Mouse (Mus musculus): ENCODE measurements around the gene Lgr6.

Lgr6 gene

GRCm38 (mm10) chr1:135014921-135015445 lies 90.1 kb downstream of the Lgr6 start:
- peak; percentile 58 for DNase-seq (ENCODE audit: low spot score)

GRCm38 (mm10) chr1:135012472-135012871 lies 92.6 kb downstream of the Lgr6 start:
- no peak for DNase-seq (ENCODE audit: low spot score)

- DNase-seq (ENCODE audit: low spot score): no peak
Measured at GRCm38 (mm10) chr1:135011912-135012311, 93.2 kb downstream of the Lgr6 start.

- no peak for DNase-seq (ENCODE audit: low spot score)
Measured at GRCm38 (mm10) chr1:135009833-135010232, 95.2 kb downstream of the Lgr6 start.

GRCm38 (mm10) chr1:135005696-135006095 lies 99.4 kb downstream of the Lgr6 start:
- DNase-seq (ENCODE audit: low spot score): no peak

- DNase-seq (ENCODE audit: low spot score): no peak
Measured at GRCm38 (mm10) chr1:135003346-135003745, 101.7 kb downstream of the Lgr6 start.

- no peak for DNase-seq (ENCODE audit: low spot score)
Measured at GRCm38 (mm10) chr1:135000527-135000926, 104.5 kb downstream of the Lgr6 start.

GRCm38 (mm10) chr1:134998231-134998630 lies 106.8 kb downstream of the Lgr6 start:
- no peak for DNase-seq (ENCODE audit: low spot score)

GRCm38 (mm10) chr1:134997568-134997967 lies 107.5 kb downstream of the Lgr6 start:
- DNase-seq (ENCODE audit: low spot score): no peak

GRCm38 (mm10) chr1:134996471-134996870 lies 108.6 kb downstream of the Lgr6 start:
- DNase-seq (ENCODE audit: low spot score): no peak

- DNase-seq (ENCODE audit: low spot score): no peak
Measured at GRCm38 (mm10) chr1:134995954-134996353, 109.1 kb downstream of the Lgr6 start.

GRCm38 (mm10) chr1:134995437-134995836 lies 109.6 kb downstream of the Lgr6 start:
- no peak for DNase-seq (ENCODE audit: low spot score)

GRCm38 (mm10) chr1:134994739-134995138 lies 110.3 kb downstream of the Lgr6 start:
- DNase-seq (ENCODE audit: low spot score): no peak

GRCm38 (mm10) chr1:134992046-134992645 lies 112.9 kb downstream of the Lgr6 start:
- no peak for DNase-seq (ENCODE audit: low spot score)

- peak; percentile 95 for DNase-seq (ENCODE audit: low spot score)
Measured at GRCm38 (mm10) chr1:134989372-134989771, 115.7 kb downstream of the Lgr6 start.

GRCm38 (mm10) chr1:134987962-134988341 lies 117.1 kb downstream of the Lgr6 start:
- DNase-seq (ENCODE audit: low spot score): no peak

GRCm38 (mm10) chr1:134987173-134987961 lies 117.7 kb downstream of the Lgr6 start:
- peak; percentile 85 for DNase-seq (ENCODE audit: low spot score)

- DNase-seq (ENCODE audit: low spot score): peak; percentile 20
Measured at GRCm38 (mm10) chr1:134972920-134973319, 132.2 kb downstream of the Lgr6 start.

- no peak for DNase-seq (ENCODE audit: low spot score)
Measured at GRCm38 (mm10) chr1:134965430-134965829, 139.6 kb downstream of the Lgr6 start.

GRCm38 (mm10) chr1:134962821-134963220 lies 142.3 kb downstream of the Lgr6 start:
- DNase-seq (ENCODE audit: low spot score): no peak

GRCm38 (mm10) chr1:134962053-134962803 lies 142.8 kb downstream of the Lgr6 start, which contains the start of gene Ube2t:
Gene Ube2t, plus strand, starts transcription at chr1:134962565.
- peak; percentile 98 for DNase-seq (ENCODE audit: low spot score)

- no peak for DNase-seq (ENCODE audit: low spot score)
Measured at GRCm38 (mm10) chr1:134960634-134961033, 144.4 kb downstream of the Lgr6 start.

All from embryo, embryonic 10 days (tissue).